Mouse (Mus musculus) embryonic fibroblast, embryonic 13.5 days (primary cell): ENCODE measurements around the gene Ubn2.
A peak's percentile ranks its signal among the peaks of the same experiment; 100 is the strongest.

Experiments
- CTCF ChIP-seq: IDR thresholded peaks from 2 replicates; pipeline ENCODE4 v1.5.1; 2011; ENCODE audit warnings: mild to moderate bottlenecking, control low read depth, low read length, moderate library complexity, borderline replicate concordance; ENCODE audit not compliant: insufficient read depth
- POLR2A ChIP-seq: IDR thresholded peaks from 2 replicates; pipeline ENCODE4 v1.6.1; 2011; ENCODE audit warnings: low read depth, mild to moderate bottlenecking, control low read depth, low read length, moderate library complexity

- TF ChIP-seq CTCF = peak; percentile 21; the same call in 1 of the 2 replicates
- TF ChIP-seq POLR2A = no peak
These were observed 44.1 kb upstream of the Ubn2 start for GRCm38 (mm10) chr6:38389671-38390070.
